Mouse (Mus musculus) kidney, adult 2 months (tissue): ENCODE results near the gene Akap6.

Experiments used
- CTCF ChIP-seq: fragments of 200-500 bp; conservative IDR thresholded peaks from 2 replicates; pipeline ENCODE4 v1.5.1; 2011; ENCODE audit warnings: low read depth, mild to moderate bottlenecking, control low read depth, low read length, moderate library complexity, mixed read lengths; ENCODE audit not compliant: insufficient read depth, insufficient read length
- POLR2A ChIP-seq: fragments of 200-500 bp; IDR thresholded peaks from one replicate; pipeline ENCODE4 v1.6.1; 2011; ENCODE audit warnings: low read depth, low read length, control low read depth

DNA sequence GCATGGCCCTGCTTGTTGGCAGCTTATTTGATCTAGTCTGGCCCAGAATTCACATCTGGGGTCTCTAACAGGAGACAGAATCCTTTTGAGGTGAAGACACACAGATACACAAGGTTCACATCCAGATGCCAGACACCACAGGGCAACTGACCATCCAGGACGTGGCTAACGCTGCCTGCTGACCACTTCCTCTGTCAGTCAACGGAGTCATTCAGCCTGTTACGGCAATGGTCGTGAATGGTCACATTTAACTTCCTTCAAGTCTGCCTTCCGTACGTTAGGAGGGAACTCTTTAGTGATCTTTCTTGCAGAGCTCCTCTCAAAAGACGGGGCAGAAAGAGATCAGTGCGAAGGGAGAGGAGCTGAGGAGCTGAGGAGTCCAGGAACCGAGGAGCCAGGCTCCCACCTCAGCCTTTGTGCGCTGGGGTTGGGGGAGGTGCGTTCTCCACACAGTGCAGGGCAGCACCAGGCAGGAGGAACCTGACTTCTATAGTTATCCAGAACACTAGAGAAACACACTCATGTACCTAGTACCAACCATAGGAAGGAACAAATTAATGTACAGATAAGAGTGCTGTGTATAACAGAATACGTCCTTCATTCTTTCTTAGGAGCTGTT is 209.4 kb downstream of the Akap6 start:
- TF ChIP-seq CTCF, result no peak
- TF ChIP-seq POLR2A, result no peak
